Mouse (Mus musculus): ENCODE data around the gene Tcl1b1.
"Not testable (repeated sequence)": the region's sequence is repeated elsewhere in the genome, so short reads cannot be mapped to it uniquely, and the experiment has no call there.

- not testable (repeated sequence) for TF ChIP-seq EP300 (optimal IDR thresholded peaks at IDR 0.05)
- peak; percentile 61 for TF ChIP-seq CTCF (IDR thresholded peaks at IDR 0.05; ENCODE audit: low read depth)
Measured at GRCm38 (mm10) chr12:105188980-105189379, 29.5 kb downstream of the Tcl1b1 start.

Data from stomach, postnatal 0 days (tissue).